Mouse (Mus musculus) kidney, embryonic 14.5 days (tissue): ENCODE measurements around the gene Ism2. TPM values are rescaled to one million over a fixed set of nuclear protein-coding genes. Genes with fewer than 3 reads are reported as not detected.
A peak's percentile ranks its signal among the peaks of the same experiment; 100 is the strongest.

Experiments
- ATAC-seq: fragments of 200-750 bp; cut with Nextera tagmentation; 2 replicates; pipeline ENCODE4 v1.8.0; 2017; ENCODE audit warnings: moderate number of reproducible peaks, mild to moderate bottlenecking, moderate TSS enrichment, moderate library complexity; ENCODE audit not compliant: low FRiP score, low TSS enrichment
- H3K27ac ChIP-seq: fragments of 300-500 bp; sonication (generic); 2 replicates; pipeline ENCODE4 v1.5.1; 2014; ENCODE audit warnings: low read depth, mild to moderate bottlenecking, low read length, moderate library complexity, mixed read lengths
- H3K27me3 ChIP-seq: fragments of 300-500 bp; sonication (generic); 2 replicates; pipeline ENCODE4 v1.6.1; 2014; ENCODE audit warnings: mild to moderate bottlenecking, low read length; ENCODE audit not compliant: control insufficient read depth, insufficient read depth
- H3K36me3 ChIP-seq: fragments of 300-500 bp; sonication (generic); 2 replicates; pipeline ENCODE4 v1.6.1; 2014; ENCODE audit warnings: low read length, mixed read lengths; ENCODE audit not compliant: control insufficient read depth, insufficient read depth
- H3K4me1 ChIP-seq: fragments of 300-500 bp; sonication (generic); 2 replicates; pipeline ENCODE4 v1.6.1; 2014; ENCODE audit warnings: low read length, mixed read lengths; ENCODE audit not compliant: control insufficient read depth, insufficient read depth
- H3K4me2 ChIP-seq: fragments of 300-500 bp; sonication (generic); replicated peaks from 2 replicates; pipeline ENCODE4 v1.6.1; 2014; ENCODE audit warnings: low read depth, mild to moderate bottlenecking, low read length
- H3K4me3 ChIP-seq: fragments of 300-500 bp; sonication (generic); 2 replicates; pipeline ENCODE4 v1.5.1; 2014; ENCODE audit warnings: mild to moderate bottlenecking, low read length
- H3K9ac ChIP-seq: fragments of 300-500 bp; sonication (generic); 2 replicates; pipeline ENCODE4 v1.6.1; 2014; ENCODE audit warnings: low read depth, mild to moderate bottlenecking, low read length, moderate library complexity
- H3K9me3 ChIP-seq: fragments of 300-500 bp; sonication (generic); 2 replicates; pipeline ENCODE4 v1.6.1; 2016; ENCODE audit warnings: low read length; ENCODE audit not compliant: control insufficient read depth
- WGBS: fragments of 180-500 bp; shearing (Covaris S2); extraction: QIAGEN DNeasy Blood & Tissue Kit; methylation state at CpG from one replicate; pipeline ENCODE4 v1.1.7; 2014; 5-methylcytosine and 5-hydroxymethylcytosine counted together
- polyA plus RNA-seq: library from polyadenylated mRNA; unstranded; fragments of >200 nt; fragmentation: Nextera tagmentation; extraction: Ambion mirVana; gene quantifications from 2 replicates; pipeline ENCODE4 v1.2.1, GENCODE M21; 2014

The Ism2 gene
- polyA plus RNA-seq, 1 experiment from 2014 or later: 0.54 TPM

DNA sequence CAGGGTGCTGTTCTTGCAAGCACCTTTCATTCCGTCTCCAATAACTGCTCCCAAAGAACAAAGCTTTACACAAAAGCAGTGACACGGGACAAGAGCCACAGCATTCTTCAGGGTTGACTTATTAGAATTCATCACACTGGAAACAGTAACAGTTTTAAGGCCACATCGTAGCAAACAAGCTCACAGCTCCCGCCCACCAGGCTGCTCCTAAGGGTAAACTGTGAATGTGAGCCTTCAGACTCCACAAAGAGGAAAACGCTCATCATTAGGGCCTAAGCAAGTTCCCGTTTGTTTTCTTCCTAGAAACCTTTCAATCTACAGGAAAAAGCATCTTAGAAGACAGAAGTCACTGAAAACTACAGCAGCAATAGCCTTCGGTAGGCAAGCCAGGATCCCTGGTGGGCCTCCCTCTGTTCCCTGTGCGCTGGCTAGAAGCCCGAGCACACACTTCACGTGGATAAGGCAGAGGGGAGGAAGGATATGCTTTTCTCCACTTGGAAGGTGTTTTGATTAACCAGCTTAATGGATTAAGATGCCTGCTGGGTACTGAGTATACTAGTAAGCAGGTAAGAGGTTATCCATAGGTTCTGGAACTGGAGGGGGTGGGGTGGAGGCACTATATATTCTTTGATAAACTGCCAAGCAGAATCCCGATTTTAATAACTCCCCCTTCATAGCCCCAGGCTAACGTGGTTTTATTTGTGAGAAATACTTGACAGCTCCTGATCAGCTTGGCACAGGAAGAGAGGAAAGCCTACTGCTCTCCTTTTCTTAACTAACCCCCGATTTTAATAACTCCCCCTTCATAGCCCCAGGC lies 6.5 kb upstream of the Ism2 start:
- ATAC-seq: no peak
- no peak overlapping the region for H3K9ac ChIP-seq
- H3K4me2 ChIP-seq: no peak overlapping the region
- H3K4me3 ChIP-seq: no peak overlapping the region
- H3K4me1 ChIP-seq: no peaks in the 10 kb centered on the region
- H3K9me3 ChIP-seq: no peaks in the 10 kb centered on the region
- 51% methylated on average over 13 of the region's 13 CpGs for WGBS
- peaks cover 22% of the 10 kb centered on the region for H3K36me3 ChIP-seq
- H3K27me3 ChIP-seq: no peaks in the 10 kb centered on the region
- no peak overlapping the region for H3K27ac ChIP-seq

DNA sequence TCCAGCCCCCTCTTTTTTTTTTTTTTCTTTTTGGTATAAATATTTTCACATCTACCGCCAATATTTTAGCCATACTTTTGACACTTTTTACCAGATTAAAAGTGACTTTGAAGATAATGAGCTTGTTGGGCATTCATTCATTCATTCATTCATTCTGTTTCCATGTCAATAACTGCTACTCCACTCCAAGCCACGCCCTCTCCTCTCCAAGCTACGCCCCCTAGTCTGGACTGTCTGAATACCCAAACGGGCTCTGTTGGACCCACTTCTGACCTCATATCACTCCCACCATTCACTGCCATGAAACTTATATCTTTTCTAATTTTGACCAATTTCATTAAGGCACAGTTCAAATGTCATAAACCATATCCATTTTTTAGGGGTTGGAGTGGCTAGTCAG lies 1.7 kb upstream of the Ism2 start:
- Histone ChIP-seq H3K27ac (no peak overlapping the region), H3K27me3 (no peaks in the 10 kb centered on the region), H3K4me2 (no peak overlapping the region), H3K36me3 (no peaks in the 10 kb centered on the region), H3K4me3 (no peak overlapping the region), H3K9ac (no peak overlapping the region), H3K9me3 (no peaks in the 10 kb centered on the region), H3K4me1 (no peaks in the 10 kb centered on the region; the same call in 1 of the 2 replicates)
- 43% methylated on average over 4 of the region's 4 CpGs for WGBS
- ATAC-seq: no peak

DNA sequence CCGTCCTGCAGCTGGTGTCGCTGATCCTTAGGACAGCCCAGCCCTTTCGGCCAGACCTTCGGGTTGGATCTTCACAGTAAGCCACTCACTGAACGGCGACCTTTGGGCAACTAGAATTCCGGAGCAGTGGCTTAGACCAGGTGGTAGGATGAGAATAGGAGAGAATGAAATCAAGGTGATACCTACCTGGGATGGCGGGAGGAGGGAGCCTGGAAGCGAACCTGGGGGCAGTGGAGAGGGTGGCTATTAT lies 861 bp upstream of the Ism2 start:
- 0% methylated on average over 9 of the region's 9 CpGs for WGBS
- ATAC-seq: no peak; the same call in 1 of the 2 replicates

GRCm38 (mm10) chr12:87299037-87299656 lies 358 bp downstream of the Ism2 start:
- no peak; the same call in 1 of the 2 replicates for ATAC-seq
- H3K4me1 ChIP-seq: no peaks in the 10 kb centered on the region; the same call in 1 of the 2 replicates
- peak overlapping the region; percentile 85 for H3K4me2 ChIP-seq
- WGBS: 7% methylated on average over 28 of the region's 29 CpGs
- peak overlapping the region; percentile 69 for H3K9ac ChIP-seq
- no peaks in the 10 kb centered on the region for H3K27me3 ChIP-seq
- H3K4me3 ChIP-seq: peak overlapping the region; percentile 74
- no peaks in the 10 kb centered on the region for H3K9me3 ChIP-seq
- no peaks in the 10 kb centered on the region for H3K36me3 ChIP-seq
- no peak overlapping the region for H3K27ac ChIP-seq

More for the DNA sequence above, 861 bp upstream of the Ism2 start:
- Histone ChIP-seq H3K9me3 (no peaks in the 10 kb centered on the region), H3K36me3 (no peaks in the 10 kb centered on the region), H3K9ac (peak overlapping the region; percentile 69; the same call in 1 of the 2 replicates), H3K4me1 (no peaks in the 10 kb centered on the region; the same call in 1 of the 2 replicates), H3K27ac (no peak overlapping the region), H3K4me2 (peak overlapping the region; percentile 85), H3K27me3 (no peaks in the 10 kb centered on the region), H3K4me3 (peak overlapping the region; percentile 74)

DNA sequence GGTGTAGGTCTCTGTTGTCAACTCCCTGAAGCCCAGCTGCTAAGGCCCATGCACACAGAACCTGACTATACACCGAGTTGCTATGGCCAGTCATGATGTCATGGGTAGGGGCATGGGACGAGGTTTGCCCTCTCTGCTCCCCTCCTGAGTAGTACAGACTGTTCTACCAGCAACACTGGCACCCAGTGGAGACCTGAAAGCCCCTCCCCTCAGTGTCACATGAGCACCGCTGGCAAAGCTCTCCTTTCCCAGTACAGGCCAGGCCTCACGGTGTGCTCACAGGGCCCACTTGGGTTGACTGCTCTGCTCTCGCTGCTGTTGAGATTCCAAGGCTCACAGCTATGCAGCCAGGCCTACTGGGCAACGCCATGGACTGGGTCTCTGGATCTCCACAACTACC lies 5.6 kb downstream of the Ism2 start:
- 76% methylated on average over 6 of the region's 6 CpGs for WGBS
- Histone ChIP-seq H3K9ac (no peak overlapping the region), H3K9me3 (no peaks in the 10 kb centered on the region), H3K4me3 (no peak overlapping the region), H3K27ac (no peak overlapping the region), H3K36me3 (no peaks in the 10 kb centered on the region), H3K4me1 (no peaks in the 10 kb centered on the region), H3K4me2 (no peak overlapping the region), H3K27me3 (no peaks in the 10 kb centered on the region)
- peak; percentile 55; the same call in 1 of the 2 replicates for ATAC-seq

GRCm38 (mm10) chr12:87289100-87289499 lies 10.4 kb downstream of the Ism2 start:
- H3K9me3 ChIP-seq: no peaks in the 10 kb centered on the region
- H3K36me3 ChIP-seq: no peaks in the 10 kb centered on the region
- WGBS: 90% methylated on average over 5 of the region's 5 CpGs
- no peaks in the 10 kb centered on the region for H3K27me3 ChIP-seq
- H3K4me3 ChIP-seq: no peak overlapping the region
- H3K27ac ChIP-seq: no peak overlapping the region
- H3K4me2 ChIP-seq: no peak overlapping the region
- H3K4me1 ChIP-seq: no peaks in the 10 kb centered on the region
- no peak for ATAC-seq
- no peak overlapping the region for H3K9ac ChIP-seq

DNA sequence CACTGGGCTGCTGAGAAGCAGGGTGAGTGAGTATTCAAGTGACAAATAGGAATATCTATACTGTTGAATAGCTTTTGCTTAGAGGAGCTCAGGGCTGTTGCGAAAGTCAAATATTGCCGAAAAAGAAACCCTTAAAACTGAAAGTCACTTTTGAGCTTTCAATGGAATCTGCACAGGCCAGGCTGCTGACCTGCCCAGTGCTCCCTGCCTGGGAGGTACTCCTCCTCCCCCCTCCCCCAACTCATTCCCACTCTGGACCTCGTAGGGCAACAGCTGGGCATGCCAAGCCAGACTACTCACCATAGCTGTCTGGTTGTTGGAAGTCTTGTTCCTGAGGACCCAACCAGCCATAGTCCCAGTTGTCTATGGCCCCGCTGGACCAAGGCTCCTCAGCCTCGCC lies 14.8 kb downstream of the Ism2 start:
- no peak for ATAC-seq
- H3K27me3 ChIP-seq: no peaks in the 10 kb centered on the region
- H3K9ac ChIP-seq: no peak overlapping the region
- H3K4me3 ChIP-seq: no peak overlapping the region
- no peaks in the 10 kb centered on the region for H3K4me1 ChIP-seq
- no peak overlapping the region for H3K27ac ChIP-seq
- 94% methylated on average over 5 of the region's 5 CpGs for WGBS
- no peaks in the 10 kb centered on the region for H3K9me3 ChIP-seq
- no peaks in the 10 kb centered on the region for H3K36me3 ChIP-seq
- H3K4me2 ChIP-seq: no peak overlapping the region

- no peak overlapping the region for H3K4me3 ChIP-seq
- H3K9ac ChIP-seq: no peak overlapping the region
- 79% methylated on average over 4 of the region's 4 CpGs for WGBS
- no peak overlapping the region for H3K4me2 ChIP-seq
- H3K9me3 ChIP-seq: no peaks in the 10 kb centered on the region
- ATAC-seq: no peak
- H3K27me3 ChIP-seq: no peaks in the 10 kb centered on the region
- H3K36me3 ChIP-seq: no peaks in the 10 kb centered on the region
- H3K4me1 ChIP-seq: no peaks in the 10 kb centered on the region
- H3K27ac ChIP-seq: no peak overlapping the region
These were observed 15.2 kb downstream of the Ism2 start for GRCm38 (mm10) chr12:87284268-87284667.

DNA sequence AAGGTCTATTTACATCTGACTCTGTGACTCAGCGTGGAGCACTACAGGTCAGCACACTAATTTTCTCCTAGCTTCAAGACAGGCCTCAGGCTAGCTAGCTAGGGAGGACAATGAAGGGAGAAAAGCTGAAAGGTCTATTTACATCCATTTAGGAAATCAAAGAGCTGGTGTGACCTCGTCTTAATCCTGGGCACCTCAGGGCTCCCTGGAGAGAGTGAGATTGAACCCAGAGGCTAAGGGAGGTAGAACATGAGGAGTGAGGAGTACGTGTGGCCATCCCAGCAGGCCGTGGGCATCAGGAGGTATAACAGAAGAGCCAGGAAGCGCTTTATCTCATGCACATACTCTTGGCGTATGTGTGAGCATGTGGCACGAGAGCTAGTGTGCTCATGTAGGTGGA lies 15.8 kb downstream of the Ism2 start:
- peaks cover 5% of the 10 kb centered on the region for H3K4me1 ChIP-seq
- no peak overlapping the region for H3K9ac ChIP-seq
- no peak overlapping the region for H3K4me2 ChIP-seq
- no peak for ATAC-seq
- no peak overlapping the region for H3K27ac ChIP-seq
- no peak overlapping the region for H3K4me3 ChIP-seq
- H3K9me3 ChIP-seq: no peaks in the 10 kb centered on the region
- WGBS: 71% methylated on average over 7 of the region's 7 CpGs
- H3K36me3 ChIP-seq: no peaks in the 10 kb centered on the region
- no peaks in the 10 kb centered on the region for H3K27me3 ChIP-seq
